Comparison of ENCODE assay signal across 20 mouse cellular contexts in genomic region chr1:165843586-165843985, GRCm38 (mm10). TPM values are rescaled to one million over a fixed set of nuclear protein-coding genes. Genes with fewer than 3 reads are reported as not detected.
DNase-seq lines count a peak whose midpoint lies in the region; TF ChIP-seq lines count a peak whose summit lies in the region.
"Had no signal": no experiment of that assay in that cellular context is flagged by ENCODE, and none has a peak within 500 bp of the region (broad histone marks: within the 10 kb centered on the region; RNA-seq: fewer than 3 reads in every experiment).

No protein-coding gene starts in this region.

- no peak for TF ChIP-seq CTCF in spleen, adult 2 months (IDR thresholded peaks at IDR 0.05; ENCODE audit: extremely low read depth, insufficient read depth, insufficient read length, insufficient replicate concordance)
- no peak for TF ChIP-seq CTCF in lung, adult 2 months (IDR thresholded peaks at IDR 0.05; ENCODE audit: insufficient read depth, low read length)

- no peaks in the 10 kb centered on the region for H3K36me3 ChIP-seq in spleen, adult 2 months (ENCODE audit: control insufficient read depth, insufficient read depth, low read length)
- H3K36me3 ChIP-seq: embryonic facial prominence, embryonic 15.5 days; forebrain, embryonic 10.5 days; hindbrain, embryonic 13.5 days; liver, embryonic 15.5 days; midbrain, embryonic 15.5 days had no signal

- H3K27me3 ChIP-seq in spleen, adult 2 months (ENCODE audit: control insufficient read depth, insufficient read depth, low read length) = no peaks in the 10 kb centered on the region
- H3K27me3 ChIP-seq: Patski had no signal

- 41% methylated on average over 3 of the region's 3 CpGs for WGBS in spleen, adult 2 months
- 76% methylated on average over 3 of the region's 3 CpGs for WGBS in lung, adult 2 months

- peaks cover 13% of the 10 kb centered on the region; the same call in 1 of the 2 replicates for H3K4me1 ChIP-seq in spleen, adult 2 months (ENCODE audit: control insufficient read depth, insufficient read depth, insufficient read length)
- H3K4me1 ChIP-seq in brown adipose tissue, adult 24 weeks (ENCODE audit: control insufficient read depth, insufficient read depth, insufficient read length, low read length) = peaks cover 18% of the 10 kb centered on the region
- H3K4me1 ChIP-seq in lung, adult 2 months (ENCODE audit: control insufficient read depth, insufficient read depth, low read length) = peaks cover 7% of the 10 kb centered on the region

- H3K4me3 ChIP-seq in spleen, adult 2 months (ENCODE audit: extremely low read depth, insufficient read depth, insufficient read length) = no peak overlapping the region
- no peak overlapping the region for H3K4me3 ChIP-seq in brown adipose tissue, adult 24 weeks (ENCODE audit: insufficient read depth, low read depth, low read length)
- H3K4me3 ChIP-seq in lung, adult 2 months (replicated peaks; ENCODE audit: extremely low read depth, low read depth, low read length) = no peak overlapping the region

- no peak for DNase-seq in spleen, adult 2 months (ENCODE audit: low read depth in 1 of 2, low spot score in 2 of 2)
- no peak for DNase-seq in spleen, adult 12 weeks (ENCODE audit: low spot score)
- peak; percentile 84 for DNase-seq in thymus, postnatal 0 days (ENCODE audit: low spot score)
- no peak for DNase-seq in gastrocnemius, adult 8-10 months (ENCODE audit: low spot score in 2 of 2)
- DNase-seq in kidney, postnatal 14 days = no peak
- DNase-seq in lung, adult 2 months = no peak
- DNase-seq: adrenal gland, postnatal 14 days; cerebellum, adult 11 months; cerebellum, postnatal 25 days; retina, postnatal 1 day; right cerebral cortex, postnatal 4 days had no signal

- peak overlapping the region; percentile 53 for H3K27ac ChIP-seq in spleen, adult 2 months (ENCODE audit: insufficient read depth, low read length)
- peak overlapping the region; percentile 88 for H3K27ac ChIP-seq in brown adipose tissue, adult 24 weeks (replicated peaks; ENCODE audit: low read depth, low read length)
- H3K27ac ChIP-seq: embryonic facial prominence, embryonic 15.5 days; forebrain, embryonic 10.5 days; hindbrain, embryonic 13.5 days; liver, embryonic 15.5 days; midbrain, embryonic 15.5 days had no signal

- TF ChIP-seq POLR2A in spleen, adult 2 months (IDR thresholded peaks at IDR 0.05; ENCODE audit: low read depth, low read length) = no peak
- no peak for TF ChIP-seq POLR2A in lung, adult 2 months (IDR thresholded peaks at IDR 0.05; ENCODE audit: borderline replicate concordance, extremely low read depth, low read depth, low read length)

RNA-seq across cellular contexts. Expression of gene Cd247, which starts 55.1 kb away (rescaled TPM):
- 38.9 and 49.1 TPM in 2 replicates for polyA plus RNA-seq in spleen, adult 2 months (2012; rRNA removed)
- 1.3 and 3.3 TPM in 2 replicates for polyA plus RNA-seq in brown adipose tissue, adult 24 weeks (2012; ENCODE audit: insufficient read depth, insufficient read length, missing spikeins)
- polyA plus RNA-seq in thymus, postnatal 0 days (2015; fragmentation: Nextera tagmentation; extraction: Ambion mirVana) = 282 TPM in 2 replicates
- 1 to 10 TPM in 1 of 4 experiments, under 1 TPM in 3; 0.24 to 1.0 (median 0.68) TPM for total RNA-seq in gastrocnemius, adult 8-10 months (2022)
- 8.7 and 10.7 TPM in 2 replicates for polyA plus RNA-seq in lung, adult 2 months (2012; rRNA removed)
- total RNA-seq: layer of hippocampus, postnatal 25 days; left cerebral cortex, postnatal 10 days had no signal
